Mouse (Mus musculus) ovary, postnatal 14 days (tissue): Measurements from ENCODE around the gene Palld.

Experiments
- DNase-seq: peaks from one replicate; pipeline ENCODE4 v3.0.0; 2022; ENCODE audit warnings: low spot score

The Palld gene

DNA sequence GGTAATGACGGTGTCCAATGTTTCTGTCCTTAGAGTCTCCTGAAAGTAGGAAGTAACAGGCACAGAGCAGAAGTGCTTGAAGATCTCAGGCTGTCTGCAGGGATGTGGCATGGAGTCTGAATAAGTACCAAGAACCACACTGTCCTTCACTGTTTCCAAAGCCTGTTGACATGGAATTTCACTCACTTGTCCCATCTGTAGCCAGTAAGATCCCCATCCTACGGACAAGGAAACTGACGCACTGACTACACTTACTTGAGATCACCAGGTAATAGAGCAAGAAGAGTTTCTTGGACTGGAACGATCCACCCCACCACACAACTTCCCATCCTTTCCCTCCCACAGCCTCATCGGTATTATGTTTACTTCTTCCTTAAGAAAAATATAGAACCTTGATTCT is 128.3 kb downstream of the Palld start:
- DNase-seq: no peak

DNA sequence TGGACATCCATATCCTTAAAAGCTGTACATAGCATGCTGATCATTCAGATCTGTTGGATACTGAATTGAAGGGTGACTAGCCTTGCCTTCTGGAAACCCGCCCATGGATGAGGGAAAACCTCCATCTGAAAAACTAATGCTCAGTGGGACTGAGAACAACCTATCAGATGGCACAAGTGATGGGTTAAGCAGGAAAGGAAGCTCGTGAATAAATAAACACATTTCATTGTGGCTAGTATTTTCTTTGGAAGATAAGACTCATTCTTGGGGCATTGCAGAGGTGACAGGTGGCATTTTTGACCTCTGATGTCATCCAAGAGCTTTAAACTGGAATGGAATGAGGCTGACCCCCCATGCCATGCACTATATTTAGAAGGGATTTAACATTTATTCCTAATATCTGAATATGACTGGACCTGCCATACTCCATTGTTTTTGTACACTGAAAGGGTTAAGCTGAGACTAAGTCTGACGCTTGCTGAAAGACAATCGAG is 128.8 kb downstream of the Palld start:
- no peak for DNase-seq

DNA sequence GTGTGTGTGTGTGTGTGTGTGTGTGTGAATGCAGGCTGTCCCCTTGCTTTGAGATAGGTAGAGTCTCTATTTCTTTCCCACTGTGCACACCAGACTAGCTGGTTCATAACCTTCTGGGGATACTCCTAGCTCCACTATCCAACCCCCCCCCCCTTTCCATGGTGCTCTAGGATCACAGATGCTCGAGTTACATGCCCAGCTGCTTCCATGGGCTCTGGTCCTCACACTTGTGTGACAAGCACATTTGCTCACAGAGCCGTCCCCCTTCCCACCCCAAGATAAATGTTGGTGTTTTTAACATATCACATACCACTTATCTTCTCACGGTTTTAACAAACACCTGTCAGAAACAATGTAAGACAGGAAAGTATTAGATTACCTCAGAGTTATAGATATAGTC is 131.2 kb downstream of the Palld start:
- no peak for DNase-seq

DNA sequence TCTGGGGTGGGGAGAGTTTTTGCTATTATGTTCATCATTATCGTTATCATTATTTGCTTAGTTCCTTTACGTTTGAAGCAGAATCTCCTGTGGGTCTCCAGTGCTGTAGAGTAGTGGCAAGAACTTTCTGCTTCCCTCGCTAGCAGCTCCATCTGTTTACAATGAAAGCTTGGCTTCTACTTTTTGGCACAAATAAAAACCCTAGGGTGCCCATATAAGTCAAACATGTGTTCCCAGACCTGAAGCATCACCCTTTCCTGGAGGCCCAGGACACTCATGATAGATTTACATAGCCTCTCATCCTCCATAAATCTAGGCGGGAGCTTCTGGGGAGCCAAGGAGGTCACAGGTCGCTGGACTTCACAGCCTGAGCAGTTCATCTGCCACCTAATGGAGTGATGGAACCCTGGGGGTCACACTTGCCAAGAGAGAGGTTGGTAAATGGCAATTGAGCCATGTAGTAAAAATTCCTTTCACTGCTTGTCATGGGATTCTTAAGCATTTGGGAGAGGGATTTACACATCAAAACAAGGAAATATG is 133.1 kb downstream of the Palld start:
- no peak for DNase-seq

DNA sequence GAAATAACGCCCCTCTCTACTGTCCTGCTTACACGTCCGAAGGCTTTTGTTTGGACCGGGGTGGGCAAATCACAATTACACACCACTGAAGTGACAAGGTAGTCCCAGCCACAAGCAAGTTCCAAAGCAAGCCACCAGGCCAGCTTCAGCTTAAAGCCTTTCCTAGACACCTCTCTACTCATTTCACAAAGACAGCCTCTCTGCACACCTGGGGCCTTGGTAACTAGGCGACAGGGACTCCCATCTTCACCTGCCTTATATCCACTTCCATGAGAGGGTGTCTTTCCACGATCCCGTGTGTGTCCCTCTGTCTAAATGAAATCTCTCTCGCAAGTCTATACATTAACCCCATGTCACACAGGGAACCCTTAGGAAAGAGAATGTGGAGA is 142.3 kb downstream of the Palld start:
- DNase-seq: no peak

DNA sequence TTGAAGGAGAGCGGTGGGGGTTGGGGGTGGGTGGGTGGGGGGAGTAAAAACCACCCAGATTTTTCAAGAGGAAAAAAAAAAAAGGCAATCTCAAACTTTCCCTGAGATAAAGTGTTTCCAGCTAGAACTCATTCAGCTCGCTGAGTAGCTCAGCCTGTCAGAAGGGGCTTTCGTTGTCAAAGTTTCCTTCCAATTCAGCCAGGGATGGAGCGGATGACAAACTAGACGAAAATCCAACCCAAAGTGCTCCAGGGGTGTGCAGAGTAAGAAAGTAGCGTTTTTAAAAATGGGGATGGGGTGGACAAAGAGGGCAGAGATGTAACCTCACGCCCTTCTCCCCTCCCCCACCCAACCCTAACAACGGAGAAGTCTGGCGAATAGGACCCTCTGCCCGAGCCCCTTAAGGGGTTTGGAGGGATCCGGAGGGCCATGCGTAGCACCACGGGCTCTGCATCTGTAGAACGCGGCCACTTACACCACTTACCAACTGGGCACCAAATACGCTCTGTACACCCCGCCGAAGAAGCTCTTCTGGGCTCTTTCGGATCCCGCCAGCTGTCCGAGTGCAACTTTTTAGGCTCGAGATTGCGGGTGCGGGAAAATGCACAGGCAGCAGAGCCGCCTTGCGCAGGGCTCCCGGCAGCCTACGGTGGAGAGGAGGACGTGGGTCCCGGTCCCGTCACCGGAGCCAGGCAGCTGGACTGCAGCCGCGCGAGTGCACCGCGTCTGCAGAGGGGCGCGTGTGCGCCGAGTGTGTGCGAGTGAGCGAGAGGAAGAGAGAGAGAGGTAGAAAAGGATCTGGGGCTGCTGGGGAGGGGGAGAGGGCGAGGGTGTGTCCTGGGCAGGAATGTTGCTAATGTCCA is 142.9 kb downstream of the Palld start:
- DNase-seq: peak; percentile 31

DNA sequence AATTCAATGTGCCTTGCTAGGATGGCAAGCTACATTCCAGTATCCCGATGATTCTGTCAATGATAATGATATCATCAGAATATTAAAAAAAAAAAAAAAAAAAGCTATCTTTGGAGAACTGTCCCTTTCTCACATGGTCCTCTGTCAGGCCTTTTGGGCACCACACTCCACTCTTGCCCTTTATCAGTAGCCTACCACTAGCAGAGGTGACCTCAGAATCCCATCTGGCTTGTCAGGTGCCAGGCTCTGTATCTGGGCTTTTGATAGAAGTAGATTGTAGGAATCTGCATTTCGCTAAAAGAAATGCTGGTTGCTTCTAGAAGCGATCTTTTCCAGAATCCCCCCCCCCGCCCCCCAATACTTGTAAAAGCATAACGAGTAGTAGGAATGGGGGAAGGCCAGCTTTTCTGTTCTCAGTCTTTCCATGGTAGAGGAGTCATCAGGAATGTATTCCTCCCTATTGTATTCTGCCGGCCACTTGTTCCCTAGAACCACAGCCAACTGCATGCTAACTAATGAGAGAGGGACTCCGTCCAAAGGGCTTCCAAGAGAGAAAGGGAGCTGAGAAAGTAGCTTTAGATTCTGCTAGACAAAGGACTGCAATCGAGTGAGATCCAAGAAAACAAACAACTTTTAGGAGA is 143.7 kb downstream of the Palld start:
- DNase-seq: no peak

DNA sequence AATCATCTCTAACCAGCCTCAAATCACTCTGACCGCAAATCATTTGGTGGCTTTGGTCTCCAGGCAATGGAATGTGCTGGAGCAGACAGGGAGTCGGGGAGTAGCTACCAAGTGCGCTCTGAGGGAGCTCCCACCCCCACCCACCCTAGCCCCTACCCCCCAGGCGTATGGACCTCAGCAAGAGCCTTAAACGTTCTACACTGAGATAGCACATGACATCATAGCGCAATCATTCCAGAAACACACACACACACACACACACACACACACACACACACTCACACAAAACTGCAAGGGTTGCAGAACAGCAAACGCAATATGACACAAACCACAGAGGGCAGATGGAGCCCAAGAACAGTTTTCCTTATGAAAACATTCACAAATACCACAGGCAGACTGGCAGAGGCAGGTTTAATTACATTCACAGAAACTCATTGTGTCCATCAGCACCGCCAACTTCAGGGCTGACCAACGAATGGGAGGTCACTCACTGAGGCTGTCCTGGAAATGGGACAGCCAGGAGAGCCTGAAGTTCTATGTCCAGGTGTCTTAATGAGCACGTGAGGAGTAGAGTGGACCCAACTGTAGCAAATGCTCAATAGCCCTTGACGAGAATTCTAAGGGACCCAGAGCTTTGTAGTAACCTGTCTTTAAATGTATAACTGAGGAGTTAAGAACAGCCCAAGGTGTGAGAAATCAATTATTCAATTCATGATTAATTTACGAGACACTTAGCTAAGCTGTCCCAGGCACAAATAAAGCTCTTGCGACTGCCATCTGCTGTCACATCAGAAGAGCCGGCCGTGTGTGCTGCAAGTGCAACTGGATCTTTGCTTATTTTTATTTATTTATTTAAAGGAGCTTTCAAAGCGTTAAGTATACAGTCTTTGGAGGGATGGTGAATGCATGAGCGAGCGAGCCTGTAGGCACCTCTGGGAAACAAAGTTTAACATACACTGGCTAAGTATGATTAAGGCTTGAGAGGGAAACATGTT is 145.2 kb downstream of the Palld start:
- no peak for DNase-seq

DNA sequence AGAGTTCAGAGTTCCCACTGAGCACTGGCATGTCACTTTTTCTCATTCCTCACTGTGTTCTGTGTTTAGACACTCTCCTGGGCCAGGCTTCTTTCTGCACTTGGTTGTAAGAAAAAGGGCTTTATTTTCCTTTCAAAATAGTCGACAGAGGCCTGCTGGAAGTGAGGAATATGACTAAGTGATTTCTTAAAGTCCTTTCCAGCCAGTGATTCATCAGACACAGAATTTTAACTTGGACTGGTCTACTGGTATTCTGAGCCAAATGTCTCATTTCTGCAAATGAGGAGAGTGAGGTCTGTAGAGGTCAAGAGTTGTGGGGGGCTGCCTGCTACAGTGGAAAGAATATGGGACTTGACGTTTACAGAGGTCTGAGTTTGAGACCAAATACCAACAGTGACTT is 147.3 kb downstream of the Palld start:
- DNase-seq: no peak

DNA sequence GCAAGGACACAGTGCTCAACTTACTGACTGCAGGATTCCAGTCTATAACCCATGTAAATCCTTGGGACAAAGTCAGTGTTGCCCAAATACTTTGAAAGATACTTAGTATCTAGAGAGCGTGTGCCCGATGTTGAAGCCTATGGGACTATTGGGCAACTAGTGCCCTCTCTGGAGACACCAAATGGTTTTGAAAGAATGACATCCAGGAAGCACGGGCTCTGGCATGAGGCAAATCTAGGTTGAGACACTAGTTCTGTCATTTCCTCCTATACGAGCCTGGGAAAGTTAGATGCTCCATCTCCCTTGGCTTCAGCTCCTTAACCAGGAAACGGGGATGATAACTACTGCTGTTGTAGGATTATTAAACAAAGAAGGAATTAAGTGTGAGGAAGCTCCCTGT is 155.4 kb downstream of the Palld start:
- no peak for DNase-seq

DNA sequence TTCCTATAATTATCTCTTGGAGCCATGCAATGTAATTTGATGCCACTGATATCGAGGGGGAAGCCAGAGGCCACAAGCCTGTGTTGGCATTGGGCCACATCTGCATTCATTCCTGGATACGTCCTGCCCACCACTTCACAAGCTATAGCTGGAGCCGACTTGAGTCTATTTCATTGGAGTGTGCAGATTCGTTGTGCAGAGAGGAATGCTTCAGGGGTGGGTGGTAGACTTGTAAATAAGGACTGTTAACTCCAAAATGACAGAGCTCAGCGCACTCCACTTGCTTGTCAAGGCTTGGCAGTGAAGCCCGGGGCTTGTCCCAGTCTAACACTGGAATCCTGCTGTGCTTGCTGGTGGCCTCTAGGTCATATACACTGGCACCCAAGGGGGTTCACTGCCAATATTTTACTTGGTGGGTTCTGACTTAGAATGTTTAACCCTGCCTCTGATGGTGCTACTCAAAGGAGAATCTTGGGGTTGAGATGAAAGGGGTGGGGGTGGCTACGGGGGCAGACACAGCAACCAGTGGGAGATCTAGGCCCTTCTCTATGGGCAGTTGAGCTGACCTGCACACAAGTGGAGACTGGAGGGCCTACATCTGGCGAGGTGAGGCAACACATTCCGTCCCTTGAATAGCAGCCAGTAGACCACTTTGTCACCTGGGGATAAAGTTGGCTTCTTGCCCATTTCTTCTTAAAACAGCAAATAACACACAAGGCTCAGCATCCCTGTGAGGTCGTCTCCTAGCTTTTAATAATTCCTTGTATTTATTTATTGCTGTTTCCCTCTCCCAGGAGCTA is 157.1 kb downstream of the Palld start:
- no peak for DNase-seq

DNA sequence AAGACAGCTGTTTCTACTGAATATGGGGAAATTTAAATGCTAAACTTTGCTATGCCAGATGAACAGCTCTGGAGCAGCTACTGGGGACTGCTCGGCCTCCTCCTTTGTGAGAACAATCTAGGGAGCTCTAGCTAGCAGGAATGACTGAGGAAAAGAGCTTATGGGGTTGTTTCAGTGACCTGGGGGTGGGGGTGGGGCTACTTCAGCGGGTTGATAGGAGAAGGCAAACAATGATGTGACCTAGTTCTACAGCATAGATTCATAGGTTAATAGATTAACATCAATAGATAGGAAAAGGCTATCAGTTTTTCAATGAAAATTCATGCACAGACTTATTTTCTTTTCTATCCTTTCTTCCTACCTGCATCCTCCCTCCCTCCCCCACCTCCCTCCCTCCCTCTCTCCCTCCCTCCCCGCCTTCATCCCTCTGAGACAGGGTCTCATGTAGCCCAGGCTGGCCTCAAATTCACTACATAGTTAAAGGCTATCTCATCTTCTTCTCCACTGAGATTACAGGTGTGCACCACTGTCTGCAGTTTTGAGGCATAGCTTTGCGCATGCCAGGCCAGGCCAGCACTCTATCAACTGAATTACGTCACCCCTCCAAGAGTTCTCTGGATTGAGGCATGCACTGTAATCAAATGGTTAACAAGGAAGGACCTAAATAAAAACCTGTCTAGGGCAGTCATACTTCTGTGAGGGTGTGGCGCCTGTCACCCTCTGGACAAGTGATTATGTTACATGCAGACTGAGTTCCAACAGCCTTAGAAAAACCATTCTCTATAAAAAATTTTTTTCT is 158.5 kb downstream of the Palld start:
- DNase-seq: no peak

DNA sequence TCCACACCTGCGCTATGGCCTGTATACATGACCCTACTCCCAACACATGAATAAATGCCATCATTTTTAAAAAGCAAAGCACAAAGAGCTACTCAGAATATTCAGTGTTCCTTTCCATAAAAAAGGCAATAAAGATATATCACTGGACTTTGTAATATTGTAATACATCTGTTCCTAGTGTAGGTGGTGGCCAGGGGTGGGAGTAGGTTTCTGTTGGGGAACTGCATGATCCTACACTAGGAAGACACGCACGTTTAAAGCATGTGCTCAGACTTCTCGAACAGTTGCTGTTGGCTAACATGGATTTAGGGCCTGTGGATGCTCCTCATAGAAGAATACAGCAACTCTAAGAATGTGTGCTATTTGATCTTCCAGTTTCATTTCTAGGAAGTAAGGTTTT is 165.0 kb downstream of the Palld start:
- no peak for DNase-seq

DNA sequence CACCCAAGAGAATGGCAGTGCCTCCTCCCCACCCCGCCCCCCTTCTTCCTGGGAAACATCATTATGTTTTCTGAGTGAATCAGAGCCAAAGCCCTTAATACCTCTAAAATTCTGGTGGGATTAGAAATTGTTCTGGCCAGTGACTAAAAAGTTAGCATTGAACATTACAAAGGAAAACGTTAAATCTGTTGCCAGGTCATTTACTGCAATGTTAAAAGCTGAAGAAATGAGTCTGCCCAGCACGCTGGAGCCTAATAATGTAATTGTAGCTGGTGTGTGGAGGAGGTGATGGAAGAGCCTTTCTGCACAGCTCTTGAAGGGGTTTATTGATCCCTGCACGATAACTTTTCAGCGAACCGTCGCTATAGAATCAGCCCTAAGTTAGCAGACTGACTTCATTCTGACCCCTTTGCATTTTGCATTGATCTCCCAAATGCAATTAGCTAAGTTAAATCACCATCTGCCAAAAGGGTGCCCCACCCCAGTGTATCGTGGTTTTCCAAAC is 165.7 kb downstream of the Palld start:
- DNase-seq: no peak

DNA sequence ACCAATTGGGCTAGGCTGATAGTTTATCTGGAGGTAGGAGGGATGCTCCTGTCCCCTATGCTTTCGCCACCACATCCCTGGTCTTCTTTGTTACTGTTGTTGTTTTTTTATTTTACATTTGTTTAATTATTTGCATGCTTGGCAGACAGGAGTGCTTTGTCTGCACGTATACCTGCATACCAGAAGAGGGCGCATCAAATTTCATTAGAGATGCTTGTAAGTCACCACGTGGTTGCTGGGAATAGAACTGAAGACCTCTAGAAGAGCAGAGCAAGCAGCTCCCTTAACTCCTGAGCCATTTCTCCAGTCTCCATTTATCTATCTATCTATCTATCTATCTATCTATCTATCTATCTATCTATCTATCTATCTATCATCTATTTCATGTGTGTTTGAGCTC is 166.4 kb downstream of the Palld start:
- DNase-seq: no peak

DNA sequence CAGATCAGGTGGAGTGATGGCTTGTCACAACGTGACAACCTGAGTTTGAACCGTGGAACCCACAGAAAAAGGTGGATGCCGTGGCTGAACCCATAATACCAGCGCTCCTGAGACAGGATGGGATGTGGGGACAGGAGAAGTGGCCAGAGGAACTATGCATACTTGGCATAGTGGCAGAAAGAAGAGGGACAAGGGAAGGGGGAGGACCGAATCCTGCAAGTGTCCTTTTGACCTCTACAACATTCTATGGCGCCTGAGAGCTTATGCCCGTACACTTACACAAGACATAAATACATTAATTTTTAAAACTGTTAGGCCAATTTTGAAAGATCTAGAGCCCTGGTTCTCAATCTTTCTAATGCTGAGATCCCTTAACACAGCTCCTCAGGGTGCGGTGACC is 168.3 kb downstream of the Palld start:
- DNase-seq: no peak

DNA sequence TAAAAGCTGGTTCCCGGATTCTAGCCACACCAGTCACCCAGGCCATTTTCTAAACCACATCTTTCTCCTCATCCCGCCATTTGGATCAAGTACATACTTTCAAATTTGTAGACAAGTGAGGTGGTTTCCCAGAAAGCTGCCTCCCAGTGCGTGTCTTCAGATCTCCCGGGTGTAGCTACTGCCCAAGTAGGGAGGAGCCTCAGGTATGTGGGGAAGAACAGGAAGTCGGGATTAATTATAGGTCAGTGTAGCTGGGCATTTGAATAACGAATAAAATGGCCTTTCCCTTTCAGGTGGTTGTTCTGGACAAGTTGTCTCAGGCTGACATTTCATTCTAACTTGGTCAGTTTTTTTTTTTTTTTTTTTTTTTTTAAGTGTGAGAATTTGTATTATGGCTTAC is 170.3 kb downstream of the Palld start:
- no peak for DNase-seq

DNA sequence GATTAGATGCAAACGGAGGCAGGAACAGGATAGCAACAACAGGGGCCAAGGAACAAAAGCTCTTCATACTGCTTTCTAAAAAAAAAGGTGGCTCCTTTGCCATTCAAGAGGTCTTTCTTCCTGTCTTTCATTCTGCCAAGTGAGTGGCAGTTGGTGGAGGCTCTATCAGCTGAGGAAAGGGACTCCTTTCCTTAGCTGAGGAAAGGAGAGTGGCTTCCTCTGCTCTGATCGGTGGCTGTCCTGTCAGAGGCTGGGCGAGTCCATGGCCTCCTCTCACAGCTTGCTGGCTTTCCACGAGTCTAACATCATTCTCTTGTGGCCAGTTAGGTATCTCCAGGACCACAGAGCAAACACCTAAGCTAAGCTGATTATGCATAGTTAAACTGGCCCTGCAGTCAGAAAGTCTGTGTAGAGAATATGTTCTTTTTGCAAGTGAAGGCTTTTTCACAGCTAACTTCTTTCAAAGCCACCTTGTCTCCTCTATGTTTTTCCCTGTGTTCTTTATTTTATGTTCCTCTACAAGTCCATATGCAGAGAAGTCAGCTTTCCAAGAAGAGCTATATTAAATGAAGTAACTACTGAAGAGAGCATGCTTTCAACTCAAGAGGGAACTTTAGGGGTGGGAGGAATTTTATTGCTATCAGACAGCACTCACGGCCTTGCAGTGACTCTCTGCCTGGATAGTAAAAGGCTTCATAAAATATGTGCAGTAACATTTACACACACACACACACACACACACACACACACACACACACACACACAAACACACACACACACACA is 171.0 kb downstream of the Palld start:
- no peak for DNase-seq

DNA sequence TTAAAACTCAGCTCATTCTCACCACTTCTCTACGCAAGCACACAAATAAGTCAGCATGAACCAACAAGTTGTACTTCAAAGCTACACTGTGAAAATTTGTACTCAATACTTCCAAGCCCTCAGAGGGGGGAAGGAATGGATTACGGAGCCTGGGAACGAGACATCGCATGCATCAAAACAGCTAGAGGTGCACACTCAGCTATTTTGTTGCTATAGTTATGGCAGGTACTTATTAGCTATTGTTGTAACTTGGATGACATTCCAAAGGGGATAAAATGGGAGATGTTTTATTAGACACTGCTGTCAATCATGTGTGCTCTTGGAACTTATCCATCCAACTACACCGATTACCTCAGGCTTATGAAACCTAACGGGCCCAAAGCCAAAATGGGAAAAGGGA is 171.8 kb downstream of the Palld start:
- no peak for DNase-seq
